27 mouse cellular contexts compared by ENCODE assay signal in the genomic region with DNA sequence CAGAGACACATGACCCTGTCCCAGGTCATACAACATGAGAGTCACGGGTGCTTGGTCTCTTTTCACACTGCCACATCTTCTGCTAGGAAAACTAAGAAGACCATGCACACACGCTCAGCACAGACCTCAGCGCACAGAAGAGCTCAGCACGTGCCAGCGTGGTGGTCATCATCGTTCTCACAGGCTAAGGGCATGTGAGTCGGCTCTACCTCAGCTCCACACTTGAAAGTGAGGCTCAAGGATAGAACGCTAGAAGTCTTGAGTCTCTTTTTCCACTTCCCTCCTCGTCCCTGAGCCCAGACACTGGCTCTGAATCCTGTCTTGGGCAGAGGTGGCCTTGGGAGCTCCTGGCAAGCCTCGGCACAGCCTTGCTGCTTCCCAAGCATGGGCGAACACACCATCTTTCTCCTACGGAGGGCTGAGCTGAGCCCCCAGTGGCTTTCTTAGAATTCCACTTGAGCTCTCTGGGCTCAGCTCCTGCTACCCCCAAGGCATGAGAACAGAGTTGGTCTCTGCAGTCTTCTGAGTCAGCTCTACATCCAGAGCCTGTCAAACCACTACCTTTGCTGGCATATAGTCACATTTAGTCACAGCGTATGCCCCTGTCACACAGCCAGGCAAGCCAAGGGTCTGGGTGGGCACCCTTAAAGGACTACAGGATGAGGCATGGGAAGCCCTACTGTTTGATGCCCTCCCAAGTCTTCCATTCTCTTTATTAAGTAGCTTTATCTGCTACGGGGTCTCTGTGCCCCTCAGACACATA. TPM values are rescaled to one million over a fixed set of nuclear protein-coding genes. Genes with fewer than 3 reads are reported as not detected.
DNase-seq lines count a peak whose midpoint lies in the region; ATAC-seq and TF ChIP-seq lines count a peak whose summit lies in the region.
"Had no signal": no experiment of that assay in that cellular context is flagged by ENCODE, and none has a peak within 500 bp of the region (broad histone marks: within the 10 kb centered on the region; RNA-seq: fewer than 3 reads in every experiment).

No protein-coding gene starts in this region.

- H3K27ac ChIP-seq in cerebellum, adult 2 months (ENCODE audit: insufficient read depth, low read length) = peak overlapping the region; percentile 91
- no peak overlapping the region for H3K27ac ChIP-seq in limb, embryonic 14.5 days (replicated peaks; ENCODE audit: low read depth, low read length)
- no peak overlapping the region for H3K27ac ChIP-seq in limb, embryonic 10.5 days
- H3K27ac ChIP-seq in stomach, postnatal 0 days (replicated peaks) = no peak overlapping the region
- H3K27ac ChIP-seq: embryonic facial prominence, embryonic 12.5 days; forebrain, embryonic 12.5 days; heart, embryonic 13.5 days; hindbrain, embryonic 15.5 days; kidney, embryonic 15.5 days; liver, embryonic 14.5 days; neural tube, embryonic 15.5 days had no signal

- TF ChIP-seq CTCF in cerebellum, adult 2 months (IDR thresholded peaks at IDR 0.05; ENCODE audit: borderline replicate concordance, insufficient read depth, low read depth, low read length) = no peak
- TF ChIP-seq CTCF in stomach, postnatal 0 days (IDR thresholded peaks at IDR 0.05; ENCODE audit: low read depth) = no peak

- 13% methylated on average over 14 of the region's 14 CpGs for WGBS in cerebellum, adult 2 months
- 88% methylated on average over 14 of the region's 14 CpGs for WGBS in limb, embryonic 14.5 days
- WGBS in limb, embryonic 10.5 days = 93% methylated on average over 14 of the region's 14 CpGs
- WGBS in stomach, postnatal 0 days = 80% methylated on average over 14 of the region's 14 CpGs

- peak; percentile 62 to 71 for DNase-seq in cerebellum, adult 2 months
- DNase-seq in cerebellum, postnatal 4 days (ENCODE audit: low spot score in 2 of 2) = no peak
- no peak for DNase-seq in limb, embryonic 14.5 days (ENCODE audit: low spot score)
- DNase-seq in limb, embryonic 10.5 days (ENCODE audit: low spot score) = no peak
- DNase-seq in cerebellum, postnatal 25 days = peak; percentile 60 to 65
- DNase-seq in stomach, postnatal 0 days (ENCODE audit: low spot score) = no peak
- DNase-seq in urinary bladder, postnatal 14 days (ENCODE audit: low spot score) = no peak
- DNase-seq: adrenal gland, postnatal 25 days; B cell, adult 2 months; gastrocnemius, postnatal 10 days; heart, postnatal 10 days; kidney, adult 18-20 months; kidney, postnatal 25 days; liver; lung, embryonic 14.5 days; lung, postnatal 14 days; midbrain, embryonic 14.5 days; right cerebral cortex, adult 18-20 months; thymus, adult 2 months; thymus, postnatal 36 days had no signal

- no peaks in the 10 kb centered on the region for H3K36me3 ChIP-seq in limb, embryonic 14.5 days (ENCODE audit: control insufficient read depth, insufficient read depth, low read length)
- H3K36me3 ChIP-seq in limb, embryonic 10.5 days = no peaks in the 10 kb centered on the region
- H3K36me3 ChIP-seq in stomach, postnatal 0 days (ENCODE audit: control insufficient read depth, insufficient read depth, low read length) = no peaks in the 10 kb centered on the region
- H3K36me3 ChIP-seq: embryonic facial prominence, embryonic 12.5 days; forebrain, embryonic 12.5 days; heart, embryonic 13.5 days; hindbrain, embryonic 15.5 days; kidney, embryonic 15.5 days; neural tube, embryonic 15.5 days had no signal

- peaks cover 14% of the 10 kb centered on the region; the same call in 1 of the 2 replicates for H3K4me1 ChIP-seq in cerebellum, adult 2 months (ENCODE audit: control insufficient read depth, insufficient read depth, low read length)
- 0 out of 2 replicates have a peak, but pooled peaks cover 1% of the 10 kb centered on the region for H3K4me1 ChIP-seq in limb, embryonic 14.5 days (ENCODE audit: control insufficient read depth, insufficient read depth, low read length)
- H3K4me1 ChIP-seq in limb, embryonic 10.5 days = 0 out of 2 replicates have a peak, but pooled peaks cover 3% of the 10 kb centered on the region
- H3K4me1 ChIP-seq in stomach, postnatal 0 days (replicated peaks; ENCODE audit: control insufficient read depth, insufficient read depth) = no peaks in the 10 kb centered on the region
- H3K4me1 ChIP-seq: embryonic facial prominence, embryonic 12.5 days; forebrain, embryonic 12.5 days; hindbrain, embryonic 15.5 days had no signal

- TF ChIP-seq POLR2A in cerebellum, adult 2 months (IDR thresholded peaks at IDR 0.05; ENCODE audit: borderline replicate concordance, insufficient read depth, low read length) = no peak
- no peak for TF ChIP-seq POLR2A in limb, embryonic 14.5 days (IDR thresholded peaks at IDR 0.05; ENCODE audit: borderline replicate concordance, extremely low read depth, insufficient read depth, insufficient read length)

- no peak overlapping the region for H3K9ac ChIP-seq in limb, embryonic 14.5 days (ENCODE audit: low read depth, low read length, severe bottlenecking)
- no peak overlapping the region for H3K9ac ChIP-seq in stomach, postnatal 0 days (ENCODE audit: low read length)
- H3K9ac ChIP-seq: forebrain, embryonic 12.5 days; heart, embryonic 13.5 days; hindbrain, embryonic 15.5 days; kidney, embryonic 15.5 days; liver, embryonic 14.5 days; lung, embryonic 14.5 days; neural tube, embryonic 15.5 days had no signal

- H3K4me2 ChIP-seq in limb, embryonic 14.5 days (replicated peaks; ENCODE audit: low read depth, low read length, severe bottlenecking) = 0 out of 2 replicates have a peak overlapping the region, but pooled peaks have one; percentile 8
- H3K4me2 ChIP-seq in stomach, postnatal 0 days (replicated peaks; ENCODE audit: low read depth) = peak overlapping the region; percentile 30
- H3K4me2 ChIP-seq: embryonic facial prominence, embryonic 12.5 days; forebrain, embryonic 12.5 days; heart, embryonic 13.5 days; hindbrain, embryonic 15.5 days; kidney, embryonic 15.5 days; lung, embryonic 14.5 days; neural tube, embryonic 15.5 days had no signal

- H3K4me3 ChIP-seq in cerebellum, adult 2 months (replicated peaks; ENCODE audit: insufficient read depth, low read depth, low read length) = peak overlapping the region; percentile 97
- H3K4me3 ChIP-seq in limb, embryonic 14.5 days (replicated peaks; ENCODE audit: low read length) = no peak overlapping the region
- no peak overlapping the region for H3K4me3 ChIP-seq in limb, embryonic 10.5 days
- no peak overlapping the region for H3K4me3 ChIP-seq in stomach, postnatal 0 days (ENCODE audit: low read depth, low read length)
- H3K4me3 ChIP-seq: embryonic facial prominence, embryonic 12.5 days; forebrain, embryonic 12.5 days; heart, embryonic 13.5 days; hindbrain, embryonic 15.5 days; kidney, embryonic 15.5 days; neural tube, embryonic 15.5 days had no signal

- no peaks in the 10 kb centered on the region for H3K27me3 ChIP-seq in cerebellum, adult 2 months (ENCODE audit: control insufficient read depth, insufficient read depth, low read length)
- no peaks in the 10 kb centered on the region for H3K27me3 ChIP-seq in limb, embryonic 14.5 days (ENCODE audit: control insufficient read depth, insufficient read depth, low read length)
- H3K27me3 ChIP-seq in limb, embryonic 10.5 days (ENCODE audit: low read depth, poor library complexity, severe bottlenecking) = peaks cover 4% of the 10 kb centered on the region; the same call in 1 of the 2 replicates
- no peaks in the 10 kb centered on the region for H3K27me3 ChIP-seq in stomach, postnatal 0 days (ENCODE audit: control insufficient read depth, insufficient read depth, low read length)
- H3K27me3 ChIP-seq: embryonic facial prominence, embryonic 12.5 days; forebrain, embryonic 12.5 days; hindbrain, embryonic 15.5 days; kidney, embryonic 15.5 days; neural tube, embryonic 15.5 days had no signal

- no peaks in the 10 kb centered on the region for H3K9me3 ChIP-seq in limb, embryonic 14.5 days (ENCODE audit: control insufficient read depth, low read length)
- H3K9me3 ChIP-seq in limb, embryonic 10.5 days (replicated peaks) = no peaks in the 10 kb centered on the region
- no peaks in the 10 kb centered on the region for H3K9me3 ChIP-seq in stomach, postnatal 0 days (ENCODE audit: control insufficient read depth, low read length)
- H3K9me3 ChIP-seq: embryonic facial prominence, embryonic 12.5 days; forebrain, embryonic 12.5 days; heart, embryonic 13.5 days; hindbrain, embryonic 15.5 days; kidney, embryonic 15.5 days; neural tube, embryonic 15.5 days had no signal

- no peak for TF ChIP-seq EP300 in stomach, postnatal 0 days (optimal IDR thresholded peaks at IDR 0.05)

- no peak for ATAC-seq in limb, embryonic 14.5 days (ENCODE audit: low FRiP score, low read depth)
- ATAC-seq in stomach, postnatal 0 days (ENCODE audit: low FRiP score, low TSS enrichment) = no peak

RNA-seq across cellular contexts. Expression of gene Fat2, which starts 0.9 kb away (rescaled TPM):
- polyA plus RNA-seq in cerebellum, adult 2 months (2012; rRNA removed) = 86.7 and 104 TPM in 2 replicates
- polyA plus RNA-seq in limb, embryonic 14.5 days (2012; rRNA removed) = 1.3 TPM in 2 replicates
- polyA plus RNA-seq in limb, embryonic 14.5 days (2014; fragmentation: Nextera tagmentation; extraction: Ambion mirVana) = 1.1 and 1.4 TPM in 2 replicates
- polyA plus RNA-seq in limb, embryonic 10.5 days (2016; fragmentation: Nextera tagmentation; extraction: Ambion mirVana) = 0.20 TPM in 2 replicates
- 0.61 and 0.69 TPM in 2 replicates for polyA plus RNA-seq in stomach, postnatal 0 days (2015; fragmentation: Nextera tagmentation; extraction: Ambion mirVana)

Comparison
In these comparisons a context has a peak if more than half of its experiments do, and no peak if none do; other contexts are left out.
1. DNase-seq: peak in cerebellum, adult 2 months (2 of 2) and cerebellum, postnatal 25 days (2 of 2); none in cerebellum, postnatal 4 days (0 of 2), limb, embryonic 14.5 days (single experiment), limb, embryonic 10.5 days (single experiment), stomach, postnatal 0 days (single experiment) and urinary bladder, postnatal 14 days (single experiment).
2. RNA of gene Fat2, which starts 0.9 kb away (polyA plus RNA-seq): 86.7 to 104 TPM in cerebellum, adult 2 months; 1.1 to 1.4 TPM in limb, embryonic 14.5 days, 0.61 to 0.69 TPM in stomach, postnatal 0 days and 0.20 TPM in limb, embryonic 10.5 days; every median in the first group is over 10 times any median in the second.